Comparison of ENCODE assay signal across 10 mouse cellular contexts in the genomic region with DNA sequence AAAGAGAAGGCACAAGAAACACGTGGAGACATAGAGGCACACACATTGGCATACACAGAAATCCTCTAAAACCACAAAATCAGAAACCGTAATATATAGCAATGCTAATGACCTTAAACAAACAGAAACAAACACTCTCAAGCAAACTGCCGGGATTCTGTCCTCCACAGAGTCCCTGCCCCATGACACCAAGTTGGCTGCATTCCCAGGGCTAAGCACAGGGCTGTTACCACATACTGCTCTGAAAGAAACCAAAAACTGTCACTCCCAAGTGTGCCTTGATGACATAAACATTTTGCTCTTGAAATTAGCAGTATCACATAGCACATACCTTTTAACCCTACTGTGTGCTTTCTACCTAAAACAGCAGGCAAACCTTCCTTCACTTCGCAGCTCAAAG.
DNase-seq lines count a peak whose midpoint lies in the region; TF ChIP-seq lines count a peak whose summit lies in the region.
"Had no signal": no experiment of that assay in that cellular context is flagged by ENCODE, and none has a peak within 500 bp of the region (broad histone marks: within the 10 kb centered on the region; RNA-seq: fewer than 3 reads in every experiment).

No protein-coding gene starts in this region.

- no peak overlapping the region for H3K27ac ChIP-seq in left cerebral cortex, adult 2 months
- H3K27ac ChIP-seq: liver, embryonic 15.5 days had no signal

- no peak for TF ChIP-seq CTCF in left cerebral cortex, adult 2 months (IDR thresholded peaks at IDR 0.05)

- H3K4me3 ChIP-seq in left cerebral cortex, adult 2 months: no peak overlapping the region
- H3K4me3 ChIP-seq: erythroblast, embryonic 14.5 days; liver, embryonic 15.5 days had no signal

- intact Hi-C loops in left cerebral cortex, postnatal 4 days (cut with DNase I): no loop called here
- intact Hi-C loops in left cerebral cortex, adult 2 months (cut with DNase I): no loop called here

- DNase-seq in left cerebral cortex, postnatal 4 days: peak; percentile 57
- DNase-seq in left cerebral cortex, adult 2 months (ENCODE audit: extremely low spot score in 1 of 2, low spot score in 2 of 2): no peak
- peak; percentile 91 for DNase-seq in adrenal gland, postnatal 36 days
- peak; percentile 17 for DNase-seq in kidney, adult 18-20 months
- peak; percentile 18 for DNase-seq in lung, postnatal 25 days (ENCODE audit: low spot score)
- no peak for DNase-seq in thymus, adult 18-20 months
- no peak for DNase-seq in cerebellum, postnatal 36 days
- no peak for DNase-seq in left cerebral cortex, adult 9 months (ENCODE audit: low spot score in 2 of 2)

Comparison
In these comparisons a context has a peak if more than half of its experiments do, and no peak if none do; other contexts are left out.
1. DNase-seq: peak in left cerebral cortex, postnatal 4 days (single experiment), adrenal gland, postnatal 36 days (2 of 2), kidney, adult 18-20 months (single experiment) and lung, postnatal 25 days (single experiment); none in left cerebral cortex, adult 2 months (0 of 2), thymus, adult 18-20 months (0 of 2), cerebellum, postnatal 36 days (0 of 2) and left cerebral cortex, adult 9 months (0 of 2).